Mouse (Mus musculus) heart, embryonic 10.5 days (tissue): Measurements from ENCODE around the gene Lrp6. TPM values are rescaled to one million over a fixed set of nuclear protein-coding genes. Genes with fewer than 3 reads are reported as not detected.

ENCODE experiments used
- DNase-seq: peaks from one replicate; pipeline ENCODE4 v3.0.0-alpha.2; 2017; ENCODE audit warnings: low spot score
- H3K27ac ChIP-seq: fragments of 300-500 bp; sonication (generic); 2 replicates; pipeline ENCODE4 v1.5.1; 2016; ENCODE audit warnings: mild to moderate bottlenecking
- H3K27me3 ChIP-seq: fragments of 300-500 bp; sonication (generic); 2 replicates; pipeline ENCODE4 v1.6.1; 2016; ENCODE audit warnings: mild to moderate bottlenecking; ENCODE audit not compliant: poor library complexity, insufficient read depth, severe bottlenecking
- H3K36me3 ChIP-seq: fragments of 300-500 bp; sonication (generic); 2 replicates; pipeline ENCODE4 v1.6.1; 2016; ENCODE audit warnings: mild to moderate bottlenecking, moderate library complexity
- H3K4me1 ChIP-seq: fragments of 300-500 bp; sonication (generic); 2 replicates; pipeline ENCODE4 v1.6.1; 2016; ENCODE audit warnings: mild to moderate bottlenecking
- H3K4me3 ChIP-seq: fragments of 300-500 bp; sonication (generic); 2 replicates; pipeline ENCODE4 v1.5.1; 2016; ENCODE audit warnings: mild to moderate bottlenecking, moderate library complexity
- H3K9me3 ChIP-seq: fragments of 300-500 bp; sonication (generic); 2 replicates; pipeline ENCODE4 v1.6.1; 2016; ENCODE audit warnings: mild to moderate bottlenecking, moderate library complexity
- WGBS: fragments of 180-500 bp; shearing (Covaris S2); methylation state at CpG from one replicate; pipeline ENCODE4 v1.1.7; 2016; 5-methylcytosine and 5-hydroxymethylcytosine counted together
- polyA plus RNA-seq: library from polyadenylated mRNA; unstranded; fragments of >200 nt; fragmentation: Nextera tagmentation; extraction: Ambion mirVana; gene quantifications from 2 replicates; pipeline ENCODE4 v1.2.1, GENCODE M21; 2016

The Lrp6 gene
- polyA plus RNA-seq, 1 experiment from 2014 or later: 24.4 TPM

GRCm38 (mm10) chr6:134540161-134540560 lies 26.6 kb downstream of the Lrp6 start:
- no peaks in the 10 kb centered on the region for H3K9me3 ChIP-seq
- H3K27ac ChIP-seq: no peak overlapping the region
- WGBS: 87% methylated on average over 6 of the region's 6 CpGs
- peaks cover 17% of the 10 kb centered on the region; the same call in 1 of the 2 replicates for H3K4me1 ChIP-seq
- H3K36me3 ChIP-seq: peaks cover 12% of the 10 kb centered on the region; the same call in 1 of the 2 replicates
- H3K27me3 ChIP-seq: no peaks in the 10 kb centered on the region
- DNase-seq: no peak
- no peak overlapping the region for H3K4me3 ChIP-seq

- Histone ChIP-seq H3K4me3 (no peak overlapping the region), H3K27me3 (no peaks in the 10 kb centered on the region), H3K36me3 (peaks cover 12% of the 10 kb centered on the region; the same call in 1 of the 2 replicates), H3K4me1 (peaks cover 17% of the 10 kb centered on the region), H3K27ac (no peak overlapping the region), H3K9me3 (no peaks in the 10 kb centered on the region)
- WGBS: 82% methylated on average over 3 of the region's 3 CpGs
- no peak for DNase-seq
Observed at GRCm38 (mm10) chr6:134539459-134539858, 27.3 kb downstream of the Lrp6 start.

GRCm38 (mm10) chr6:134538805-134539204 lies 28.0 kb downstream of the Lrp6 start:
- peaks cover 16% of the 10 kb centered on the region for H3K4me1 ChIP-seq
- H3K36me3 ChIP-seq: peaks cover 12% of the 10 kb centered on the region; the same call in 1 of the 2 replicates
- H3K27me3 ChIP-seq: no peaks in the 10 kb centered on the region
- no peak for DNase-seq
- no peak overlapping the region for H3K27ac ChIP-seq
- no peaks in the 10 kb centered on the region for H3K9me3 ChIP-seq
- 81% methylated on average over 4 of the region's 4 CpGs for WGBS
- no peak overlapping the region for H3K4me3 ChIP-seq

GRCm38 (mm10) chr6:134537461-134538117 lies 29.2 kb downstream of the Lrp6 start:
- 50% methylated on average over 10 of the region's 10 CpGs for WGBS
- Histone ChIP-seq H3K9me3 (no peaks in the 10 kb centered on the region), H3K36me3 (peaks cover 12% of the 10 kb centered on the region; the same call in 1 of the 2 replicates), H3K4me3 (no peak overlapping the region), H3K4me1 (peaks cover 20% of the 10 kb centered on the region), H3K27ac (no peak overlapping the region), H3K27me3 (no peaks in the 10 kb centered on the region)
- DNase-seq: no peak

- 69% methylated on average over 7 of the region's 7 CpGs for WGBS
- Histone ChIP-seq H3K36me3 (peaks cover 10% of the 10 kb centered on the region; the same call in 1 of the 2 replicates), H3K4me1 (peaks cover 19% of the 10 kb centered on the region), H3K27ac (peak overlapping the region; percentile 11; the same call in 1 of the 2 replicates), H3K27me3 (no peaks in the 10 kb centered on the region), H3K4me3 (no peak overlapping the region), H3K9me3 (no peaks in the 10 kb centered on the region)
- no peak for DNase-seq
Observed at GRCm38 (mm10) chr6:134535169-134535568, 31.6 kb downstream of the Lrp6 start.

GRCm38 (mm10) chr6:134533021-134533420 lies 33.7 kb downstream of the Lrp6 start:
- Histone ChIP-seq H3K27me3 (no peaks in the 10 kb centered on the region), H3K9me3 (no peaks in the 10 kb centered on the region), H3K27ac (no peak overlapping the region), H3K4me3 (no peak overlapping the region), H3K36me3 (peaks cover 9% of the 10 kb centered on the region; the same call in 1 of the 2 replicates), H3K4me1 (peaks cover 19% of the 10 kb centered on the region)
- DNase-seq: no peak
- 57% methylated on average over 3 of the region's 3 CpGs for WGBS

GRCm38 (mm10) chr6:134531950-134532349 lies 34.8 kb downstream of the Lrp6 start:
- Histone ChIP-seq H3K27ac (no peak overlapping the region), H3K27me3 (no peaks in the 10 kb centered on the region), H3K4me1 (peaks cover 30% of the 10 kb centered on the region), H3K4me3 (no peak overlapping the region), H3K36me3 (peaks cover 9% of the 10 kb centered on the region; the same call in 1 of the 2 replicates), H3K9me3 (no peaks in the 10 kb centered on the region)
- no peak for DNase-seq
- WGBS: 14% methylated on average over 1 of the region's 1 CpGs

- DNase-seq: no peak
- Histone ChIP-seq H3K27ac (no peak overlapping the region), H3K9me3 (no peaks in the 10 kb centered on the region), H3K36me3 (peaks cover 9% of the 10 kb centered on the region; the same call in 1 of the 2 replicates), H3K4me3 (no peak overlapping the region), H3K27me3 (no peaks in the 10 kb centered on the region), H3K4me1 (peaks cover 41% of the 10 kb centered on the region)
- 92% methylated on average over 4 of the region's 4 CpGs for WGBS
Observed at GRCm38 (mm10) chr6:134529340-134529739, 37.4 kb downstream of the Lrp6 start.

GRCm38 (mm10) chr6:134528396-134528795 lies 38.4 kb downstream of the Lrp6 start:
- DNase-seq: no peak
- H3K9me3 ChIP-seq: no peaks in the 10 kb centered on the region
- no peak overlapping the region for H3K27ac ChIP-seq
- peaks cover 9% of the 10 kb centered on the region; the same call in 1 of the 2 replicates for H3K36me3 ChIP-seq
- H3K4me3 ChIP-seq: no peak overlapping the region
- WGBS: 98% methylated on average over 7 of the region's 7 CpGs
- no peaks in the 10 kb centered on the region for H3K27me3 ChIP-seq
- H3K4me1 ChIP-seq: peaks cover 46% of the 10 kb centered on the region

- H3K4me1 ChIP-seq: peaks cover 42% of the 10 kb centered on the region
- no peaks in the 10 kb centered on the region for H3K9me3 ChIP-seq
- no peak for DNase-seq
- WGBS: 29% methylated on average over 6 of the region's 6 CpGs
- no peak overlapping the region for H3K27ac ChIP-seq
- H3K4me3 ChIP-seq: no peak overlapping the region
- H3K27me3 ChIP-seq: no peaks in the 10 kb centered on the region
- H3K36me3 ChIP-seq: peaks cover 9% of the 10 kb centered on the region; the same call in 1 of the 2 replicates
Observed at GRCm38 (mm10) chr6:134527596-134528128, 39.1 kb downstream of the Lrp6 start.

- Histone ChIP-seq H3K4me1 (peaks cover 42% of the 10 kb centered on the region), H3K27ac (no peak overlapping the region), H3K9me3 (no peaks in the 10 kb centered on the region), H3K4me3 (no peak overlapping the region), H3K36me3 (peaks cover 9% of the 10 kb centered on the region; the same call in 1 of the 2 replicates), H3K27me3 (no peaks in the 10 kb centered on the region)
- no peak for DNase-seq
- WGBS: 43% methylated on average over 10 of the region's 10 CpGs
Observed at GRCm38 (mm10) chr6:134526821-134527595, 39.8 kb downstream of the Lrp6 start.

- 62% methylated on average over 5 of the region's 5 CpGs for WGBS
- Histone ChIP-seq H3K36me3 (peaks cover 9% of the 10 kb centered on the region; the same call in 1 of the 2 replicates), H3K9me3 (no peaks in the 10 kb centered on the region), H3K4me1 (peaks cover 48% of the 10 kb centered on the region), H3K27me3 (no peaks in the 10 kb centered on the region), H3K27ac (no peak overlapping the region), H3K4me3 (no peak overlapping the region)
- no peak for DNase-seq
Observed at GRCm38 (mm10) chr6:134526275-134526674, 40.5 kb downstream of the Lrp6 start.

GRCm38 (mm10) chr6:134521411-134521810 lies 45.4 kb downstream of the Lrp6 start:
- Histone ChIP-seq H3K27me3 (no peaks in the 10 kb centered on the region), H3K27ac (no peak overlapping the region), H3K4me1 (peaks cover 33% of the 10 kb centered on the region), H3K9me3 (no peaks in the 10 kb centered on the region), H3K36me3 (peaks cover 6% of the 10 kb centered on the region; the same call in 1 of the 2 replicates), H3K4me3 (no peak overlapping the region)
- WGBS: 78% methylated on average over 10 of the region's 10 CpGs
- DNase-seq: no peak
